Mouse (Mus musculus) stomach, postnatal 0 days (tissue): Measurements from ENCODE around the gene Cmtr2. TPM values are rescaled to one million over a fixed set of nuclear protein-coding genes. Genes with fewer than 3 reads are reported as not detected.
A peak's percentile ranks its signal among the peaks of the same experiment; 100 is the strongest.

Source experiments
- ATAC-seq: fragments of 200-750 bp; cut with Nextera tagmentation; 2 replicates; pipeline ENCODE4 v1.8.0; 2017; ENCODE audit not compliant: low FRiP score, low TSS enrichment
- DNase-seq: peaks from one replicate; pipeline ENCODE4 v3.0.0-alpha.2; 2016; ENCODE audit warnings: low spot score
- H3K27ac ChIP-seq: fragments of 300-500 bp; sonication (generic); replicated peaks from 2 replicates; pipeline ENCODE4 v1.5.1; 2014; ENCODE audit warnings: mild to moderate bottlenecking, control low read depth
- H3K27me3 ChIP-seq: fragments of 300-500 bp; sonication (generic); 2 replicates; pipeline ENCODE4 v1.6.1; 2014; ENCODE audit warnings: low read length; ENCODE audit not compliant: control insufficient read depth, insufficient read depth
- H3K36me3 ChIP-seq: fragments of 300-500 bp; sonication (generic); 2 replicates; pipeline ENCODE4 v1.6.1; 2014; ENCODE audit warnings: low read length, mixed read lengths; ENCODE audit not compliant: control insufficient read depth, insufficient read depth
- H3K4me1 ChIP-seq: fragments of 300-500 bp; sonication (generic); replicated peaks from 2 replicates; pipeline ENCODE4 v1.6.1; 2014; ENCODE audit warnings: antibody characterized with exemption; ENCODE audit not compliant: control insufficient read depth, insufficient read depth
- H3K4me2 ChIP-seq: fragments of 300-500 bp; sonication (generic); replicated peaks from 2 replicates; pipeline ENCODE4 v1.6.1; 2014; ENCODE audit warnings: low read depth, mild to moderate bottlenecking, control low read depth, moderate library complexity
- H3K4me3 ChIP-seq: fragments of 300-500 bp; sonication (generic); 2 replicates; pipeline ENCODE4 v1.5.1; 2014; ENCODE audit warnings: low read depth, low read length, control low read depth
- H3K9ac ChIP-seq: fragments of 300-500 bp; sonication (generic); 2 replicates; pipeline ENCODE4 v1.6.1; 2014; ENCODE audit warnings: mild to moderate bottlenecking, low read length, control low read depth, mixed read lengths
- H3K9me3 ChIP-seq: fragments of 300-500 bp; sonication (generic); 2 replicates; pipeline ENCODE4 v1.6.1; 2016; ENCODE audit warnings: low read length; ENCODE audit not compliant: control insufficient read depth
- CTCF ChIP-seq: IDR thresholded peaks from 2 replicates; pipeline ENCODE4 v1.5.1; 2016; ENCODE audit warnings: antibody characterized with exemption, low read depth, mild to moderate bottlenecking, moderate library complexity
- EP300 ChIP-seq: optimal IDR thresholded peaks from 2 replicates; pipeline ENCODE3; 2016; ENCODE audit warnings: antibody characterized with exemption
- WGBS: fragments of 180-500 bp; shearing (Covaris S2); extraction: QIAGEN DNeasy Blood & Tissue Kit; methylation state at CpG from one replicate; pipeline ENCODE4 v1.1.7; 2014; 5-methylcytosine and 5-hydroxymethylcytosine counted together
- polyA plus RNA-seq: library from polyadenylated mRNA; unstranded; fragments of >200 nt; fragmentation: Nextera tagmentation; extraction: Ambion mirVana; gene quantifications from 2 replicates; pipeline ENCODE4 v1.2.1, GENCODE M21; 2015

Cmtr2 gene
- polyA plus RNA-seq, 1 experiment from 2014 or later: 4.6 TPM

DNA sequence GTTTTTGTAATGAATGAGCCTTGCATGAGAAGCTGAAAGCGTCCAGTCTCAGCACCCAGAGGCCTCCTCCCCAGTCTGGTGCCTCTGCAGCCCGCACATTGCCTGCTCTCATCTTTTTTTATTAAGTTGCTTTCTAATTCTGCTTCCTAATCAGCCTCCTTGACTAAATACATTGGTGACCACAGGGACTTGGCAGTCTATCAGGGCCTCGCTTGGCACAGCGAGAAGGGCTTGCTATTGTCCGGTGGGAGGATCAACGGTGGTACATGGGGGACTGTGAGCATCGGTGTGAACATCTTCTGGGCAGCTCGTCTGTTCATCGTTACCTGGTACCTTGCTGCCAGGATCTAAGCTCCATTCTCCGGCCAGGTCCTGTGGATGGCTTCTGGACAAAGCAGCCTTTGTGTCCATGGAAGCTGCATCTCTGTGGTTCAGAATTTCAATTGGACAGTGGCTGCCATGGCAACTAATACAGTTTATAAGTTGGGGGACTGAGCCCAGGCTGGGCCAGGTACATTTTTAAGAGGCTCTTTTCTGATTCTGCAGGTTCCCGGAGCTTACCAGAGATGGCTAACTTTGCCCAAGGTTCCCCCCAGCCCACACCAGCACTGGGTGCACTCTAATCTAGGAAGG is 32.6 kb upstream of the Cmtr2 start:
- Histone ChIP-seq H3K4me3 (no peak overlapping the region), H3K27ac (no peak overlapping the region), H3K4me2 (no peak overlapping the region), H3K9me3 (no peaks in the 10 kb centered on the region), H3K9ac (no peak overlapping the region), H3K36me3 (no peaks in the 10 kb centered on the region), H3K4me1 (no peaks in the 10 kb centered on the region), H3K27me3 (no peaks in the 10 kb centered on the region)
- WGBS: 85% methylated on average over 11 of the region's 11 CpGs
- no peak for ATAC-seq
- no peak for DNase-seq
- TF ChIP-seq CTCF (no peak), EP300 (no peak)

GRCm38 (mm10) chr8:110183748-110184147 is 31.7 kb upstream of the Cmtr2 start:
- H3K4me3 ChIP-seq: no peak overlapping the region
- DNase-seq (peak; percentile 21), ATAC-seq (no peak)
- 24% methylated on average over 11 of the region's 11 CpGs for WGBS
- no peaks in the 10 kb centered on the region for H3K4me1 ChIP-seq
- no peak overlapping the region for H3K4me2 ChIP-seq
- no peaks in the 10 kb centered on the region for H3K36me3 ChIP-seq
- no peaks in the 10 kb centered on the region for H3K9me3 ChIP-seq
- no peak for TF ChIP-seq EP300
- TF ChIP-seq CTCF: no peak
- no peak overlapping the region for H3K27ac ChIP-seq
- H3K27me3 ChIP-seq: no peaks in the 10 kb centered on the region
- H3K9ac ChIP-seq: no peak overlapping the region

DNA sequence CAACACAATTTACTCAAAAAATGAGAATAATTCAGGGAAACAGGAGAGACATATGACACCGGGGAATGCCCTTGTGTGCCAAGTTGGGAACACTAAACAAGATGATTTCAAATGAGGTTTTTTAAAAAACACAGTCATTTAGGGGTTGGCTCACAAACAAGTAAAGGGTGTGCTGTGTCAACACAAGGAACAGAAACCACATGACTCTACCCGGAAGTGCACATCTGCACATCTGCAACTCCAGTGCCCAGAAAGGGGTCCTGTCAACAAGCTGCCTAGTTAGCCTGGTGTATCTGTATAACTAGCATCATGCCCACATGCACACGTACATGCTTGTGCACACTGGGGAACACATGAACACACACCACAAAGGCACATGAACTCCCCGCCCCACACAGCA is 29.9 kb upstream of the Cmtr2 start:
- DNase-seq: no peak

DNA sequence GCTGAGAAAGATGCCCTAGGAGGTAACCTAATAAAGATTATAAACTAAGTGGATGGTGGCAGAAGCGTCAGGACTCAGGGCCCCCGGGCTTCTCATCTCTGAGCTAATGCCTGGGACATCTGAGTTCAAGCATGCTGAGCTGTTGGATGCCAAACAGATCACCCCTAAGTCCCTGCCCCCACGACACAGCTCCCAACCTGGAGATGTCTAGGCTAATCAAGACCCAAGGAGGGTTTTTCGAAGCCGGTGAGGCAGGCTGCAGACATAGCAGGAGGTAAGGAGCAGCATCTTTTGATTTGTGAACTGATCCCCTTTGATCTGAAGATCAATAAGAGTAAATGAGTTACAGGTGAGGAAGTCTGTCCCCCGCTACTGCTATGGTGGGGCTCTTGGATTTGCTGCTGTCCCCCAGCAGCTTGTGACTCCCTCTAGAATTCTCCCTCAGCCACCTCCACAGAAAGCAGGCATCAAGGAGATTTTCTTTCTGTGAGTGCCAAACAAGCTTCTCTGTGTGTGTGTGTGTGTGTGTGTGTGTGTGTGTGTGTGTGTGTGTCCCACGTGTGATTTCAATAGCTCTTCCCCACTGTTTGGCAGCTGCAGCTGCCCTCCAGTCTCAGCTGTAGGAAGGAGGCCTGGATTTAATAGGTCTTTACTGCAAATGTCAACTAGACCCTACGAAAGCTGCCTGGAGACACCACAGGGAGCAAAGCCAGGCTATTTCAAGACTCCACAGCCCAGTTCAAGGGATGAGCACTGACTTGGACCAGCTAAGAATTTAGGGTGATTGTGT is 26.3 kb upstream of the Cmtr2 start:
- Histone ChIP-seq H3K27me3 (no peaks in the 10 kb centered on the region), H3K9me3 (no peaks in the 10 kb centered on the region), H3K9ac (no peak overlapping the region), H3K4me2 (no peak overlapping the region), H3K4me1 (no peaks in the 10 kb centered on the region), H3K27ac (no peak overlapping the region), H3K4me3 (no peak overlapping the region), H3K36me3 (no peaks in the 10 kb centered on the region)
- no peak for ATAC-seq
- no peak for DNase-seq
- TF ChIP-seq EP300 (no peak), CTCF (no peak)
- 18% methylated on average over 8 of the region's 8 CpGs for WGBS

More for the DNA sequence above, 29.9 kb upstream of the Cmtr2 start:
- no peak for ATAC-seq
- Histone ChIP-seq H3K9ac (no peak overlapping the region), H3K36me3 (no peaks in the 10 kb centered on the region), H3K27ac (no peak overlapping the region), H3K4me2 (no peak overlapping the region), H3K9me3 (no peaks in the 10 kb centered on the region), H3K4me1 (no peaks in the 10 kb centered on the region), H3K27me3 (no peaks in the 10 kb centered on the region), H3K4me3 (no peak overlapping the region)
- TF ChIP-seq EP300: no peak
- WGBS: 79% methylated on average over 4 of the region's 4 CpGs

DNA sequence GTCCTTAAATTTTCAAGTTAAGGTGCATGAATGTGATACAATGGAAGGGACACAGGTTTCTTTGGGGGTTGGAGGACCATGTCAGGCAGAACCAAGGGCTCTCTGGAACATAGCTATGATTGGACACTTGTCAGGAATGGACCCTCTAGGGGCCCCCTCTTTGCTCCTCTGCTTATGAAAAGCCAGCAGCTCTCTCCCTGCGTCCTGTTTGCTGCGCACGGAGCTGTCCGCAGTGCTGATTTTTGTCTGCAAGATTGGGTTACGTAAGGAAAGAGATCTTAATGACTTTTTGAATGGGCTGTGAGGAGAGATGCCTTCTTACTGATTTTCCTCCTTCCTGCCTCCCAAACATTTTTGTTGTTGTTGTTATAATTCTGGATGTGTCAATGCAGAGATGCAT is 18.8 kb upstream of the Cmtr2 start:
- TF ChIP-seq EP300: no peak
- 0 out of 2 replicates have a peak, but pooled peaks have one; percentile 5 for TF ChIP-seq CTCF
- no peak for ATAC-seq
- Histone ChIP-seq H3K27me3 (no peaks in the 10 kb centered on the region), H3K4me2 (no peak overlapping the region), H3K36me3 (no peaks in the 10 kb centered on the region), H3K9me3 (no peaks in the 10 kb centered on the region), H3K4me3 (no peak overlapping the region), H3K27ac (no peak overlapping the region), H3K4me1 (no peaks in the 10 kb centered on the region), H3K9ac (no peak overlapping the region)
- peak; percentile 67 for DNase-seq
- 0% methylated on average over 5 of the region's 5 CpGs for WGBS

- DNase-seq: no peak
- Histone ChIP-seq H3K36me3 (no peaks in the 10 kb centered on the region), H3K4me3 (no peak overlapping the region), H3K27ac (no peak overlapping the region), H3K27me3 (no peaks in the 10 kb centered on the region), H3K4me1 (no peaks in the 10 kb centered on the region), H3K9ac (no peak overlapping the region), H3K9me3 (no peaks in the 10 kb centered on the region), H3K4me2 (no peak overlapping the region)
- WGBS: 29% methylated on average over 11 of the region's 11 CpGs
- no peak for TF ChIP-seq EP300
- TF ChIP-seq CTCF: peak; percentile 68
- no peak for ATAC-seq
These were observed 13.7 kb upstream of the Cmtr2 start for GRCm38 (mm10) chr8:110201806-110202205.
